Comparison of ENCODE assay signal across 15 mouse cellular contexts in genomic region chr12:102139710-102140109, GRCm38 (mm10). TPM values are rescaled to one million over a fixed set of nuclear protein-coding genes. Genes with fewer than 3 reads are reported as not detected.
DNase-seq lines count a peak whose midpoint lies in the region; ATAC-seq and TF ChIP-seq lines count a peak whose summit lies in the region.
"Had no signal": no experiment of that assay in that cellular context is flagged by ENCODE, and none has a peak within 500 bp of the region (broad histone marks: within the 10 kb centered on the region; RNA-seq: fewer than 3 reads in every experiment).

No protein-coding gene starts in this region.

- no peak overlapping the region for H3K4me2 ChIP-seq in liver, embryonic 12.5 days
- H3K4me2 ChIP-seq in hindbrain, embryonic 13.5 days = no peak overlapping the region
- H3K4me2 ChIP-seq in midbrain, embryonic 13.5 days (replicated peaks) = no peak overlapping the region
- H3K4me2 ChIP-seq: embryonic facial prominence, embryonic 15.5 days; limb, embryonic 15.5 days had no signal

- no peak overlapping the region for H3K27ac ChIP-seq in cerebellum, adult 2 months (ENCODE audit: insufficient read depth, low read length)
- H3K27ac ChIP-seq in liver, embryonic 12.5 days = no peak overlapping the region
- no peak overlapping the region for H3K27ac ChIP-seq in hindbrain, embryonic 13.5 days
- H3K27ac ChIP-seq in midbrain, embryonic 13.5 days = no peak overlapping the region
- H3K27ac ChIP-seq: embryonic facial prominence, embryonic 15.5 days; kidney, postnatal 0 days; limb, embryonic 15.5 days had no signal

- 46% methylated on average over 10 of the region's 10 CpGs for WGBS in cerebellum, adult 2 months
- WGBS in liver, embryonic 12.5 days (ENCODE audit: insufficient replicate concordance) = 71% methylated on average over 10 of the region's 10 CpGs
- WGBS in hindbrain, embryonic 13.5 days = 89% methylated on average over 10 of the region's 10 CpGs
- WGBS in midbrain, embryonic 13.5 days = 91% methylated on average over 10 of the region's 10 CpGs

- intact Hi-C loops in left cerebral cortex, postnatal 25 days (cut with DNase I) = loop anchor here (5.0 kb wide), 1 partner anchor 208 kb away; no protein-coding TSS in a partner anchor

- no peak for ATAC-seq in liver, embryonic 12.5 days
- ATAC-seq in hindbrain, embryonic 13.5 days (ENCODE audit: low FRiP score) = no peak
- ATAC-seq in midbrain, embryonic 13.5 days = no peak
- ATAC-seq: hindbrain, embryonic 16.5 days had no signal

- H3K27me3 ChIP-seq in cerebellum, adult 2 months (ENCODE audit: control insufficient read depth, insufficient read depth, low read length) = no peaks in the 10 kb centered on the region
- H3K27me3 ChIP-seq in liver, embryonic 12.5 days (replicated peaks) = peaks cover 2% of the 10 kb centered on the region; the same call in 1 of the 2 replicates
- H3K27me3 ChIP-seq in hindbrain, embryonic 13.5 days = no peaks in the 10 kb centered on the region
- no peaks in the 10 kb centered on the region for H3K27me3 ChIP-seq in midbrain, embryonic 13.5 days
- H3K27me3 ChIP-seq: embryonic facial prominence, embryonic 15.5 days had no signal

- no peak for TF ChIP-seq POLR2A in cerebellum, adult 2 months (IDR thresholded peaks at IDR 0.05; ENCODE audit: borderline replicate concordance, insufficient read depth, low read length)

- H3K4me1 ChIP-seq in cerebellum, adult 2 months (ENCODE audit: control insufficient read depth, insufficient read depth, low read length) = peaks cover 6% of the 10 kb centered on the region; the same call in 1 of the 2 replicates
- no peaks in the 10 kb centered on the region for H3K4me1 ChIP-seq in liver, embryonic 12.5 days
- H3K4me1 ChIP-seq in hindbrain, embryonic 13.5 days (replicated peaks) = no peaks in the 10 kb centered on the region
- H3K4me1 ChIP-seq in midbrain, embryonic 13.5 days (replicated peaks) = no peaks in the 10 kb centered on the region
- H3K4me1 ChIP-seq: embryonic facial prominence, embryonic 15.5 days; limb, embryonic 15.5 days had no signal

- DNase-seq in cerebellum, postnatal 25 days = peak; percentile 13 to 28
- no peak for DNase-seq in cerebellum, adult 2 months
- peak; percentile 57 to 81 for DNase-seq in frontal cortex, adult 2 months (ENCODE audit: extremely low spot score in 1 of 2, low spot score in 1 of 2)
- DNase-seq in layer of hippocampus, adult 11-12 months (ENCODE audit: low spot score) = peak; percentile 67
- DNase-seq in left cerebral cortex, postnatal 25 days (ENCODE audit: low spot score in 2 of 2) = peak; percentile 56 to 81
- DNase-seq: thymus, postnatal 36 days had no signal

- no peaks in the 10 kb centered on the region for H3K9me3 ChIP-seq in liver, embryonic 12.5 days (replicated peaks)
- H3K9me3 ChIP-seq in hindbrain, embryonic 13.5 days = no peaks in the 10 kb centered on the region
- no peaks in the 10 kb centered on the region for H3K9me3 ChIP-seq in midbrain, embryonic 13.5 days
- H3K9me3 ChIP-seq: embryonic facial prominence, embryonic 15.5 days; limb, embryonic 15.5 days had no signal

- H3K36me3 ChIP-seq in liver, embryonic 12.5 days = no peaks in the 10 kb centered on the region
- no peaks in the 10 kb centered on the region for H3K36me3 ChIP-seq in hindbrain, embryonic 13.5 days
- H3K36me3 ChIP-seq in midbrain, embryonic 13.5 days = no peaks in the 10 kb centered on the region
- H3K36me3 ChIP-seq: embryonic facial prominence, embryonic 15.5 days; limb, embryonic 15.5 days had no signal

- no peak for TF ChIP-seq CTCF in cerebellum, adult 2 months (IDR thresholded peaks at IDR 0.05; ENCODE audit: borderline replicate concordance, insufficient read depth, low read depth, low read length)

- no peak overlapping the region for H3K9ac ChIP-seq in liver, embryonic 12.5 days
- no peak overlapping the region for H3K9ac ChIP-seq in hindbrain, embryonic 13.5 days
- H3K9ac ChIP-seq in midbrain, embryonic 13.5 days (replicated peaks) = no peak overlapping the region
- H3K9ac ChIP-seq: embryonic facial prominence, embryonic 15.5 days; limb, embryonic 15.5 days had no signal

- H3K4me3 ChIP-seq in cerebellum, adult 2 months (replicated peaks; ENCODE audit: insufficient read depth, low read depth, low read length) = no peak overlapping the region
- no peak overlapping the region for H3K4me3 ChIP-seq in liver, embryonic 12.5 days
- H3K4me3 ChIP-seq in hindbrain, embryonic 13.5 days = no peak overlapping the region
- H3K4me3 ChIP-seq in midbrain, embryonic 13.5 days (replicated peaks) = no peak overlapping the region
- H3K4me3 ChIP-seq: embryonic facial prominence, embryonic 15.5 days; limb, embryonic 15.5 days had no signal

RNA-seq across cellular contexts. Expression of gene Slc24a4, which starts 11.2 kb away (rescaled TPM):
- 3.4 TPM in 2 replicates for polyA plus RNA-seq in cerebellum, adult 2 months (2012; rRNA removed)
- polyA plus RNA-seq in frontal cortex, adult 2 months (2012; rRNA removed) = 15.0 and 17.6 TPM in 2 replicates
- total RNA-seq in left cerebral cortex, postnatal 25 days (2021) = 10 to 100 TPM; 37.4 to 44.6 TPM
- polyA plus RNA-seq in liver, embryonic 12.5 days (2016; fragmentation: Nextera tagmentation; extraction: Ambion mirVana) = 0.14 TPM in 1 of 2 replicates, not detected in the other
- 1.7 and 1.9 TPM in 2 replicates for polyA plus RNA-seq in hindbrain, embryonic 13.5 days (2015; fragmentation: Nextera tagmentation; extraction: Ambion mirVana)
- 1.1 and 1.3 TPM in 2 replicates for polyA plus RNA-seq in midbrain, embryonic 13.5 days (2015; fragmentation: Nextera tagmentation; extraction: Ambion mirVana)
- total RNA-seq: monocyte, adult 5-6 weeks had no signal
- polyA plus RNA-seq: C2C12; kidney, postnatal 0 days had no signal

Comparison
In these comparisons a context has a peak if more than half of its experiments do, and no peak if none do; other contexts are left out.
1. DNase-seq: peak in cerebellum, postnatal 25 days (2 of 2), frontal cortex, adult 2 months (2 of 2), layer of hippocampus, adult 11-12 months (single experiment) and left cerebral cortex, postnatal 25 days (2 of 2); none in cerebellum, adult 2 months (0 of 2).